Mouse (Mus musculus) heart, postnatal 0 days (tissue): ENCODE data around the gene Dab1. TPM values are rescaled to one million over a fixed set of nuclear protein-coding genes. Genes with fewer than 3 reads are reported as not detected.

Source experiments
- ATAC-seq: fragments of 200-750 bp; cut with Nextera tagmentation; 2 replicates; pipeline ENCODE4 v1.8.0; 2017; ENCODE audit warnings: low read depth, moderate number of reproducible peaks, moderate library complexity; ENCODE audit not compliant: insufficient read depth
- DNase-seq: peaks from one replicate; pipeline ENCODE4 v3.0.0-alpha.2; 2016; ENCODE audit warnings: low spot score
- H3K27ac ChIP-seq: fragments of 300-500 bp; sonication (generic); 2 replicates; pipeline ENCODE4 v1.5.1; 2014; ENCODE audit warnings: low read depth, mild to moderate bottlenecking
- H3K27me3 ChIP-seq: fragments of 300-500 bp; sonication (generic); 2 replicates; pipeline ENCODE4 v1.6.1; 2014; ENCODE audit warnings: low read length, mixed read lengths; ENCODE audit not compliant: control insufficient read depth, insufficient read depth
- H3K36me3 ChIP-seq: fragments of 300-500 bp; sonication (generic); replicated peaks from 2 replicates; pipeline ENCODE4 v1.6.1; 2014; ENCODE audit warnings: low read length, mixed read lengths; ENCODE audit not compliant: control insufficient read depth, insufficient read depth
- H3K4me1 ChIP-seq: fragments of 300-500 bp; sonication (generic); 2 replicates; pipeline ENCODE4 v1.6.1; 2014; ENCODE audit warnings: antibody characterized with exemption; ENCODE audit not compliant: control insufficient read depth, insufficient read depth
- H3K4me2 ChIP-seq: fragments of 300-500 bp; sonication (generic); 2 replicates; pipeline ENCODE4 v1.6.1; 2014; ENCODE audit warnings: low read depth, mild to moderate bottlenecking, low read length, moderate library complexity
- H3K4me3 ChIP-seq: fragments of 300-500 bp; sonication (generic); 2 replicates; pipeline ENCODE4 v1.5.1; 2014; ENCODE audit warnings: low read depth, low read length
- H3K9ac ChIP-seq: fragments of 300-500 bp; sonication (generic); replicated peaks from 2 replicates; pipeline ENCODE4 v1.6.1; 2014; ENCODE audit warnings: low read depth, low read length, mixed read lengths
- H3K9me3 ChIP-seq: fragments of 300-500 bp; sonication (generic); replicated peaks from 2 replicates; pipeline ENCODE4 v1.6.1; 2016; ENCODE audit warnings: low read length; ENCODE audit not compliant: control insufficient read depth
- CTCF ChIP-seq: IDR thresholded peaks from 2 replicates; pipeline ENCODE4 v1.5.1; 2016; ENCODE audit warnings: antibody characterized with exemption, control low read depth, low read depth
- EP300 ChIP-seq: IDR thresholded peaks from 2 replicates; pipeline ENCODE4 v1.6.1; 2016; ENCODE audit warnings: antibody characterized with exemption, low read depth
- WGBS: fragments of 180-500 bp; shearing (Covaris S2); extraction: QIAGEN DNeasy Blood & Tissue Kit; methylation state at CpG from one replicate; pipeline ENCODE4 v1.1.7; 2014; 5-methylcytosine and 5-hydroxymethylcytosine counted together
- polyA plus RNA-seq: library from polyadenylated mRNA; unstranded; fragments of >200 nt; fragmentation: Nextera tagmentation; extraction: Ambion mirVana; gene quantifications from 2 replicates; pipeline ENCODE4 v1.2.1, GENCODE M21; 2015
- total RNA-seq: library from RNA; depleted of rRNA; stranded (reverse); fragments of >200 nt; gene quantifications from 2 replicates; pipeline ENCODE4 v1.2.3, GENCODE M21; 2014; ENCODE audit warnings: low replicate concordance

The Dab1 gene
- total and polyA plus RNA-seq, 2 experiments from 2014 or later: 0.27 TPM; not detected in 1

DNA sequence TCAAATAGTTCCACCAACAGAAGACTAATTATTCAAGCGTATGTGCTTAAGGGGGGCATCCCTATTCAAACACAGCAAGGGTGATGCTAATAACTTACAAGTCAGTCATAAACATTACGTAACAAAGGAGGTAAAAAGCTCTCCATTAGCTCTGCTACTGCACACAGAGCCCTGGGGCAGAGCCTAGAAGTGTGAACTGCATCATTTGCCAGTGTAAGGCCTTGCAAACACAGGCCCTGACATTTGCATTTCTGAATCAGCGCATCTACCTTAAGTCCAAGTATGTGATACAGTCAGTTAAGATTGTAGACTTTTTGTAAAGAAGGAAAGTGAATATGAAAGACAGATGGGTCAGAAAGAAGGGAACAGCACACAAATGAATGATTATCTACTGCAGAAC, 1162.3 kb downstream of the Dab1 start:
- no peak overlapping the region for H3K9ac ChIP-seq
- H3K4me3 ChIP-seq: no peak overlapping the region
- no peak for ATAC-seq
- TF ChIP-seq EP300: no peak
- TF ChIP-seq CTCF: no peak
- DNase-seq: no peak
- H3K4me1 ChIP-seq: no peaks in the 10 kb centered on the region
- no peaks in the 10 kb centered on the region for H3K36me3 ChIP-seq
- H3K27me3 ChIP-seq: no peaks in the 10 kb centered on the region
- no peak overlapping the region for H3K4me2 ChIP-seq
- 87% methylated on average over 3 of the region's 3 CpGs for WGBS
- H3K9me3 ChIP-seq: no peaks in the 10 kb centered on the region
- H3K27ac ChIP-seq: no peak overlapping the region

DNA sequence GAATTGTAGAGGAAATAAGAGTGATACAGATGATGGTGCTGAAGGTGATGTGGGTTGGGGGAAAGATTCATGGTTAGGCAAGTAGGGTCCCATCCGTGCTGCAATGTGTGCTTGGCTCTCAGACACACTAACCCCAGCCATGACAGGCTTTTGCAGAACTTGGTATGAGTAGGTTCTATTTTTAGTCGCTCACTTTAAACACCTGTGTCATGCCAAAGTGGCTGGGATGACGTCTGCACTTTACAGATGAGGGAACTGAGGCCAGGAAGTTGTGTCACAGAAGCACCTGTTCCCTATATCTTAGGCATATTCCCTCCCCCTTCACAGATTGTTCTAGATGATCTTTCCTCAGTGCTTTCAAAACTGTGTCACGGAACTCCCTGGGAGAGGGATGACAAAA, 1163.2 kb downstream of the Dab1 start:
- Histone ChIP-seq H3K27me3 (no peaks in the 10 kb centered on the region), H3K27ac (no peak overlapping the region), H3K4me1 (no peaks in the 10 kb centered on the region), H3K9me3 (no peaks in the 10 kb centered on the region), H3K36me3 (no peaks in the 10 kb centered on the region), H3K9ac (no peak overlapping the region), H3K4me2 (no peak overlapping the region), H3K4me3 (no peak overlapping the region)
- ATAC-seq (no peak), DNase-seq (no peak)
- TF ChIP-seq EP300 (no peak), CTCF (no peak)
- 46% methylated on average over 4 of the region's 4 CpGs for WGBS

DNA sequence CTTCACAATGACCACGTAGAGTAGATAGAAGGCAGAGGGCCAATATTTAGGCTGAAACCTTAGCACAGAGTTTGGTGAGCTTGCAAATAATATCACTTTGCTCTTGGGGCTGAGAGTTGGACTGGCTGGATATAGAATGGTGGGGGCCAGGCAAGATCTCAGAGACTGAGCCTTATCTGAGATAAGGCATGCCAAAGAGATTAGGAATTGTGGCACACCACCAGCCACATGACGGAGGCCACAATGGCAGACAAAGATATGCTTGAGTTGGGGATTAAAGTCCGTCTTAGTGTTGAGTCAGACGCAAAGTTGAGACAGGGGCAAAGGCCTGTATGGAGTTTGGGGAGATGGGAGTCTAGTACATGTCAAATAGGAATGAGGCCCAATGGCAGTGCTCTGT, 1173.0 kb downstream of the Dab1 start:
- TF ChIP-seq CTCF (no peak), EP300 (no peak)
- no peak for ATAC-seq

More for the DNA sequence above, 1173.0 kb downstream of the Dab1 start:
- Histone ChIP-seq H3K36me3 (no peaks in the 10 kb centered on the region), H3K4me3 (no peak overlapping the region), H3K27ac (no peak overlapping the region), H3K4me1 (no peaks in the 10 kb centered on the region), H3K9ac (no peak overlapping the region), H3K4me2 (no peak overlapping the region), H3K27me3 (no peaks in the 10 kb centered on the region), H3K9me3 (no peaks in the 10 kb centered on the region)
- DNase-seq: no peak
- WGBS: 63% methylated on average over 4 of the region's 4 CpGs
